Mouse (Mus musculus): Measurements from ENCODE around the gene Med23. TPM values are rescaled to one million over a fixed set of nuclear protein-coding genes. Genes with fewer than 3 reads are reported as not detected.

Med23 gene
- polyA plus RNA-seq, 2 experiments from 2014 or later, result 18.4 to 22.6 TPM

Other genes starting within 250 kb of the Med23 start
- gene Enpp1, start 157.8 kb upstream of the Med23 start, polyA plus RNA-seq (2017; shearing (Covaris generic)), result 10 to 100 TPM; 12.1 to 13.2 TPM
- gene Enpp3, start 27.2 kb upstream of the Med23 start, polyA plus RNA-seq (2017; shearing (Covaris generic)), result under 1 TPM in 1 of 2 experiments, not detected in 1; 0.08 TPM
- 1 to 10 TPM; 1.2 TPM for gene Arg1, start 57.5 kb downstream of the Med23 start, polyA plus RNA-seq (2017; shearing (Covaris generic))